Mouse (Mus musculus) liver, embryonic 16.5 days (tissue): ENCODE measurements around the gene Atm. TPM values are rescaled to one million over a fixed set of nuclear protein-coding genes. Genes with fewer than 3 reads are reported as not detected.

Experiments used
- ATAC-seq: fragments of 200-750 bp; cut with Nextera tagmentation; 2 replicates; pipeline ENCODE4 v1.8.0; 2017; ENCODE audit warnings: low read depth, mild to moderate bottlenecking, moderate number of reproducible peaks, moderate library complexity
- H3K27ac ChIP-seq: fragments of 300-500 bp; sonication (generic); 2 replicates; pipeline ENCODE4 v1.5.1; 2014; ENCODE audit warnings: mild to moderate bottlenecking, low read length
- H3K27me3 ChIP-seq: fragments of 300-500 bp; sonication (generic); 2 replicates; pipeline ENCODE4 v1.6.1; 2014; ENCODE audit warnings: low read depth, low read length, mixed read lengths; ENCODE audit not compliant: control insufficient read depth, insufficient read depth
- H3K36me3 ChIP-seq: fragments of 300-500 bp; sonication (generic); 2 replicates; pipeline ENCODE4 v1.6.1; 2014; ENCODE audit warnings: mild to moderate bottlenecking; ENCODE audit not compliant: control insufficient read depth, insufficient read depth
- H3K4me1 ChIP-seq: fragments of 300-500 bp; sonication (generic); 2 replicates; pipeline ENCODE4 v1.6.1; 2014; ENCODE audit warnings: low read depth, low read length, mixed read lengths; ENCODE audit not compliant: control insufficient read depth
- H3K4me2 ChIP-seq: fragments of 300-500 bp; sonication (generic); 2 replicates; pipeline ENCODE4 v1.6.1; 2014; ENCODE audit warnings: low read depth, low read length, mixed read lengths
- H3K4me3 ChIP-seq: fragments of 300-500 bp; sonication (generic); 2 replicates; pipeline ENCODE4 v1.5.1; 2014; ENCODE audit warnings: low read depth, mild to moderate bottlenecking, low read length
- H3K9ac ChIP-seq: fragments of 300-500 bp; sonication (generic); 2 replicates; pipeline ENCODE4 v1.6.1; 2014; ENCODE audit warnings: low read depth, low read length
- H3K9me3 ChIP-seq: fragments of 300-500 bp; sonication (generic); replicated peaks from 2 replicates; pipeline ENCODE4 v1.6.1; 2016; ENCODE audit warnings: low read length; ENCODE audit not compliant: control insufficient read depth
- WGBS: fragments of 180-500 bp; shearing (Covaris S2); extraction: QIAGEN DNeasy Blood & Tissue Kit; methylation state at CpG from one replicate; pipeline ENCODE4 v1.1.7; 2014; ENCODE audit not compliant: insufficient replicate concordance; 5-methylcytosine and 5-hydroxymethylcytosine counted together
- microRNA-seq: library from miRNA; unstranded; fragments of <30 nt; microRNA quantifications from one replicate; pipeline ENCODE4, GENCODE M21; 2016
- polyA plus RNA-seq: library from polyadenylated mRNA; unstranded; fragments of >200 nt; fragmentation: Nextera tagmentation; extraction: Ambion mirVana; gene quantifications from 2 replicates; pipeline ENCODE4 v1.2.1, GENCODE M21; 2015

Atm gene
- polyA plus RNA-seq, 1 experiment from 2014 or later, result 3.1 TPM

- WGBS, result 80% methylated on average over 8 of the region's 8 CpGs
- Histone ChIP-seq H3K27me3 (no peaks in the 10 kb centered on the region), H3K27ac (no peak overlapping the region), H3K4me3 (no peak overlapping the region), H3K36me3 (no peaks in the 10 kb centered on the region), H3K9ac (no peak overlapping the region), H3K4me1 (no peaks in the 10 kb centered on the region; the same call in 1 of the 2 replicates), H3K4me2 (no peak overlapping the region), H3K9me3 (no peaks in the 10 kb centered on the region)
- no peak for ATAC-seq
Measured at GRCm38 (mm10) chr9:53401146-53401545, 135.4 kb downstream of the Atm start.

DNA sequence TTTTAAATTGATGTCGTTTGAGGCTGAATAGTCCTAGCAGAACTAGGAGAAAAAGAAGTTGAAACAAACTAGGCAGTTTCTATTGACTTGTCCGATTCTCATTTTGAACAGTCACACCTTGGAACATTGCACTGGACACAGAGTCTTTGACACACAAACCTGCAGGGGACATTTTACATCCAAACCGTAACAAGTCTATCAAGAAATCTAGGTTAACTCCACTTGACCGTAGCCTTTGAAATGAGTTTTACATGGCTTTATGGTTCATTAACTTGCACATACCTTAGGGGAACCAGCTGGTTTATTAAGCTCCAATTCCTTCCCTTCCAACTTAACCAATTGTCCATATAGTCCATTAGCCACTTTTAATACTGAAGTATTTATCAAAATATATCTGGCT lies 135.8 kb downstream of the Atm start:
- no peak overlapping the region for H3K4me2 ChIP-seq
- no peaks in the 10 kb centered on the region for H3K27me3 ChIP-seq
- H3K9ac ChIP-seq, result no peak overlapping the region
- H3K36me3 ChIP-seq, result no peaks in the 10 kb centered on the region
- H3K4me1 ChIP-seq, result no peaks in the 10 kb centered on the region; the same call in 1 of the 2 replicates
- ATAC-seq, result no peak
- H3K27ac ChIP-seq, result no peak overlapping the region
- no peaks in the 10 kb centered on the region for H3K9me3 ChIP-seq
- H3K4me3 ChIP-seq, result no peak overlapping the region
- 76% methylated on average over 4 of the region's 4 CpGs for WGBS

GRCm38 (mm10) chr9:53399537-53399936 lies 137.0 kb downstream of the Atm start:
- no peaks in the 10 kb centered on the region for H3K36me3 ChIP-seq
- H3K9ac ChIP-seq, result no peak overlapping the region
- no peak overlapping the region for H3K4me2 ChIP-seq
- no peak for ATAC-seq
- no peak overlapping the region for H3K4me3 ChIP-seq
- no peaks in the 10 kb centered on the region; the same call in 1 of the 2 replicates for H3K4me1 ChIP-seq
- no peak overlapping the region for H3K27ac ChIP-seq
- 82% methylated on average over 8 of the region's 8 CpGs for WGBS
- no peaks in the 10 kb centered on the region for H3K27me3 ChIP-seq
- no peaks in the 10 kb centered on the region for H3K9me3 ChIP-seq

DNA sequence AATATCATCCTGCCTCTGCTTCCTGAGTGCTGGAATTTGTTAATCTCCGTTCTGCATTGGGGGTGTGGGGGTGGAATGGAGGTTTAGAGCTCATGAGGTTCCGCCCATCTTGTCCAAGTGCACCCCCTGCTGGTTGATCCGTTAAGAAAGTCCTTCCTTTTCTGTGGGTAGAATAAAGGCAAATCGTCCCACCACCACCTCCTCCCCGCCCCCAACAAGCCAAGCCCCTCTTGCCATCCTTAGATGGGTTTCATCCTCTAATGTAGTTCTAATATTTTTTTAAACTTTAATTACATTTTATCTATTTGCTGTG lies 138.2 kb downstream of the Atm start:
- H3K4me3 ChIP-seq, result no peak overlapping the region
- H3K9me3 ChIP-seq, result no peaks in the 10 kb centered on the region
- no peak overlapping the region for H3K4me2 ChIP-seq
- H3K27me3 ChIP-seq, result no peaks in the 10 kb centered on the region
- H3K36me3 ChIP-seq, result no peaks in the 10 kb centered on the region
- no peaks in the 10 kb centered on the region; the same call in 1 of the 2 replicates for H3K4me1 ChIP-seq
- 11% methylated on average over 5 of the region's 5 CpGs for WGBS
- no peak for ATAC-seq
- H3K27ac ChIP-seq, result no peak overlapping the region
- no peak overlapping the region for H3K9ac ChIP-seq

DNA sequence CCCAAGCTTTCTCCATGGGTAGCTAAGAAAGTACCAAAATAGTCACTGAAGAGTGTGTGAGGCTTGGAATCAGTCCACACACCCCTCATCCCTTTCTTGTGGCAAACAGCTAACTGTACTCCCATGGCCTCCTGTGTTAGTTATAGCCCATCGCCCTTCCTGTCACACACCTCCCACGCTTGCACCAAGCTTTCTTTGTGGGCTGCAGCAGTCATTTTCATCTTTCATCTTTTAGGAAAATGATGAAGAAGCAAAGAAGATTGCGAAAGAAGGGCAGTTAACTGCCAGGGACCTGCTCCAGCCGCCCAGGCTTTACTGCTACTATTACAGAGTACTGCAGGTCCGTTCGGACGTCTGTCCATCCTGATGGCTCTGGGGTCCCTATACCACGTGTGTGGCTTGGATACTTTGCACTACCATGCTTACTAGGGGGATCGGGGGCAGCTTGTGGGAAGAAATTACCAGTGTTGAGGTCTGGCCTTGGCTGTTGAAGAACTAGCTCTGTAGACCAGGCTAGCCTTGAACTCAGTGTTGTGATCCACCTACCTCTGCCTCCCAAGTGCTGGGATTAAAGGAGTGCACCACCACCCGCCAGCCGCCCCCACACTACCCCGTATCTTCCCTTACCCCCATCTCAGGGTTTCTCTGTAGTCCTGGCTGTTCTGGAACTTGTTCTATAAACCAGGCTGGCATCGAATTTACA lies 138.7 kb downstream of the Atm start:
- Histone ChIP-seq H3K9me3 (no peaks in the 10 kb centered on the region), H3K4me2 (no peak overlapping the region)
- no peak for ATAC-seq

GRCm38 (mm10) chr9:53390136-53390535 lies 146.4 kb downstream of the Atm start:
- no peak overlapping the region for H3K4me2 ChIP-seq
- H3K9ac ChIP-seq, result no peak overlapping the region
- H3K27ac ChIP-seq, result no peak overlapping the region
- WGBS, result 65% methylated on average over 7 of the region's 7 CpGs
- H3K9me3 ChIP-seq, result no peaks in the 10 kb centered on the region
- no peaks in the 10 kb centered on the region for H3K36me3 ChIP-seq
- no peaks in the 10 kb centered on the region for H3K4me1 ChIP-seq
- H3K27me3 ChIP-seq, result no peaks in the 10 kb centered on the region
- no peak overlapping the region for H3K4me3 ChIP-seq
- ATAC-seq, result no peak

More for the DNA sequence above, 138.7 kb downstream of the Atm start:
- Histone ChIP-seq H3K4me1 (no peaks in the 10 kb centered on the region; the same call in 1 of the 2 replicates), H3K9ac (no peak overlapping the region), H3K36me3 (no peaks in the 10 kb centered on the region), H3K27ac (no peak overlapping the region), H3K4me3 (no peak overlapping the region), H3K27me3 (no peaks in the 10 kb centered on the region)
- 57% methylated on average over 13 of the region's 13 CpGs for WGBS

Small RNAs within 50 kb of the gene (microRNA-seq; reads per million reads assigned to microRNA genes)
- not detected for gene Mir130c

Other genes starting within 250 kb of the Atm start
- 0.50 and 0.51 TPM in 2 replicates for gene Exph5, start 235.1 kb downstream of the Atm start, polyA plus RNA-seq
- 4.1 and 4.2 TPM in 2 replicates for gene Kdelc2, start 152.7 kb downstream of the Atm start, polyA plus RNA-seq
- 0.40 and 0.55 TPM in 2 replicates for gene 4930550C14Rik, start 134.4 kb downstream of the Atm start, polyA plus RNA-seq
- 6.9 and 7.6 TPM in 2 replicates for gene Npat, start 307 bp upstream of the Atm start, polyA plus RNA-seq
- gene Acat1, start 73.6 kb upstream of the Atm start, polyA plus RNA-seq, result 138 and 148 TPM in 2 replicates
- gene Cul5, start 133.3 kb upstream of the Atm start, polyA plus RNA-seq, result 8.7 and 10.1 TPM in 2 replicates
- 0.73 and 0.76 TPM in 2 replicates for gene Rab39, start 169.5 kb upstream of the Atm start, polyA plus RNA-seq
- 0.30 and 0.32 TPM in 2 replicates for gene Slc35f2, start 234.8 kb upstream of the Atm start, polyA plus RNA-seq